Mouse (Mus musculus): ENCODE data around the gene Wdr74. TPM values are rescaled to one million over a fixed set of nuclear protein-coding genes. Genes with fewer than 3 reads are reported as not detected.
A peak's percentile ranks its signal among the peaks of the same experiment; 100 is the strongest.
"Not testable (repeated sequence)": the region's sequence is repeated elsewhere in the genome, so short reads cannot be mapped to it uniquely, and the experiment has no call there.

The Wdr74 gene
- total and polyA plus RNA-seq, 3 experiments = 133 to 235 (median 203) TPM

DNA sequence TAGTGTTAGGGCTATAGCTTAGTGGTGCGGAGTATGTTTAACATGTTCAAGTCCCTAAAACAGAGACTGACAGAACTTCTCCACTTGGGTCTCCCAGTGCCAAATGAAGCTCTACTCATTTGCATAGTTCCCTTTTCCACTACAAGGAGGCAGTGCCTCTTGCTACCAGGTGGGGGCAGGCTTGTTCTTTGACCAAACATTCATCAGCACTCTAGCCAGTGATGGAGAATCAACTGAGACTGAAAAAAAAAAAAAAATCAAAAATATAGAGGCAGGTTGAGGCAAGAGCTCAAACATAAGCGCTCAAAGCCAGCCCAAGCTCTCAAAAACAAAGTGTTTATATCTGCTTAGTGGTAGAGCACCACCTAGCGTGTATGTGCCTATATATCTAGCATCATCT lies 17.3 kb upstream of the Wdr74 start (continued):
- no peak for TF ChIP-seq USF2 (conservative IDR thresholded peaks at IDR 0.05; ENCODE audit: low read depth, low read length)
- TF ChIP-seq HCFC1 (IDR thresholded peaks at IDR 0.05; ENCODE audit: low read depth, low read length) = no peak
- no peak for TF ChIP-seq CHD2 (IDR thresholded peaks at IDR 0.05; ENCODE audit: low read length)
- TF ChIP-seq ETS1 (conservative IDR thresholded peaks at IDR 0.05; ENCODE audit: low read depth, low read length) = no peak
- TF ChIP-seq CHD1 (IDR thresholded peaks at IDR 0.05; ENCODE audit: low read depth, low read length) = no peak
- no peak for TF ChIP-seq POLR2AphosphoS2 (IDR thresholded peaks at IDR 0.05; ENCODE audit: low read depth, low read length)
- TF ChIP-seq GABPA (IDR thresholded peaks at IDR 0.05; ENCODE audit: insufficient replicate concordance, low read depth, low read length) = no peak
- no peak for TF ChIP-seq ZKSCAN1 (IDR thresholded peaks at IDR 0.05; ENCODE audit: borderline replicate concordance, low read depth, low read length)
- no peak for TF ChIP-seq MXI1 (IDR thresholded peaks at IDR 0.05; ENCODE audit: low read depth, low read length)
- TF ChIP-seq UBTF (IDR thresholded peaks at IDR 0.05; ENCODE audit: low read depth, low read length) = no peak
- TF ChIP-seq NELFE (IDR thresholded peaks at IDR 0.05; ENCODE audit: low read depth, low read length) = no peak; the same call in 1 of the 2 replicates
- peak; percentile 37 for TF ChIP-seq SMC3 (IDR thresholded peaks at IDR 0.05; ENCODE audit: low read depth, low read length)
- TF ChIP-seq ELF1 (IDR thresholded peaks at IDR 0.05; ENCODE audit: low read depth, low read length) = no peak
- no peak for TF ChIP-seq JUND (conservative IDR thresholded peaks at IDR 0.05; ENCODE audit: low read depth, low read length)
- TF ChIP-seq RAD21 (IDR thresholded peaks at IDR 0.05; ENCODE audit: low read depth, low read length) = peak; percentile 64

GRCm38 (mm10) chr19:8719037-8719436 lies 16.6 kb upstream of the Wdr74 start:
- H3K4me1 ChIP-seq (ENCODE audit: control insufficient read depth in 1 of 2, insufficient read depth in 2 of 2) = peaks cover 0 to 56% of the 10 kb centered on the region in 2 experiments; a peak in 2 of 4 replicates
- H3K36me3 ChIP-seq (replicated peaks in 1 of 2; ENCODE audit: control insufficient read depth in 1 of 2, insufficient read depth in 1 of 2, low read length in 1 of 2); dilution Hi-C loops (cut with MboI; ENCODE audit: extremely low pct_ligation_motif_present, extremely low pct_unique_long_range_greater_than_20kb, low sequenced_read_pairs): not testable (repeated sequence)

GRCm38 (mm10) chr19:8721378-8721777 lies 14.2 kb upstream of the Wdr74 start:
- H3K27ac ChIP-seq (ENCODE audit: insufficient read depth, low read depth) = no peak overlapping the region
- DNase-seq (ENCODE audit: extremely low read depth) = no peak
- peaks cover 0 to 42% of the 10 kb centered on the region in 2 experiments; a peak in 2 of 4 replicates for H3K4me1 ChIP-seq (ENCODE audit: control insufficient read depth in 1 of 2, insufficient read depth in 2 of 2)
- no peak overlapping the region for H3K4me3 ChIP-seq (replicated peaks in 1 of 3; ENCODE audit: low read depth in 2 of 3, low read length in 2 of 3, poor library complexity in 1 of 3)
- peaks cover 40% of the 10 kb centered on the region for H3K79me2 ChIP-seq (replicated peaks; ENCODE audit: control insufficient read depth, extremely low read depth, insufficient read depth, poor library complexity, severe bottlenecking)
- H3K27me3 ChIP-seq (replicated peaks) = no peaks in the 10 kb centered on the region
- TF ChIP-seq MXI1 (IDR thresholded peaks at IDR 0.05; ENCODE audit: low read depth, low read length) (0 out of 2 replicates have a peak, but pooled peaks have one; percentile 10), MYC (IDR thresholded peaks at IDR 0.05; ENCODE audit: low read depth, low read length) (no peak), MAFK (IDR thresholded peaks at IDR 0.05; ENCODE audit: insufficient replicate concordance, low read length) (peak; percentile 91)
- H3K4me2 ChIP-seq (ENCODE audit: insufficient read depth, low read depth, poor library complexity, severe bottlenecking) = peak overlapping the region; percentile 25; the same call in 1 of the 2 replicates
- H3K36me3 ChIP-seq (replicated peaks in 1 of 2; ENCODE audit: control insufficient read depth in 1 of 2, insufficient read depth in 1 of 2, low read length in 1 of 2) = peaks cover 22 to 26% of the 10 kb centered on the region in 2 experiments
- no peaks in the 10 kb centered on the region for H3K9me3 ChIP-seq (replicated peaks; ENCODE audit: low read length)
- peak overlapping the region; percentile 69; the same call in 1 of the 2 replicates for H3K9ac ChIP-seq (ENCODE audit: insufficient read depth, low read depth)
- dilution Hi-C loops (cut with MboI; ENCODE audit: extremely low pct_ligation_motif_present, extremely low pct_unique_long_range_greater_than_20kb, low sequenced_read_pairs) = no loop called here
- in situ Hi-C loops (cut with MboI; ENCODE audit: low pct_ligation_motif_present, low pct_unique_long_range_greater_than_20kb, low sequenced_read_pairs) = no loop called here

More at GRCm38 (mm10) chr19:8719037-8719436, 16.6 kb upstream of the Wdr74 start:
- H3K4me3 ChIP-seq (replicated peaks in 1 of 3; ENCODE audit: low read depth in 2 of 3, low read length in 2 of 3, poor library complexity in 1 of 3); H3K9ac ChIP-seq (ENCODE audit: insufficient read depth, low read depth); in situ Hi-C loops (cut with MboI; ENCODE audit: low pct_ligation_motif_present, low pct_unique_long_range_greater_than_20kb, low sequenced_read_pairs); H3K27me3 ChIP-seq (replicated peaks); H3K27ac ChIP-seq (ENCODE audit: insufficient read depth, low read depth); H3K9me3 ChIP-seq (replicated peaks; ENCODE audit: low read length); H3K4me2 ChIP-seq (ENCODE audit: insufficient read depth, low read depth, poor library complexity, severe bottlenecking); DNase-seq (ENCODE audit: extremely low read depth): not testable (repeated sequence)
- TF ChIP-seq CTCF (conservative IDR thresholded peaks at IDR 0.05 in 1 of 2, IDR thresholded peaks at IDR 0.05 in 1 of 2; ENCODE audit: low read depth in 2 of 2, low read length in 2 of 2) (peak in 1 of 2 experiments; percentile 62; a peak in 2 of 4 replicates), MYC (IDR thresholded peaks at IDR 0.05; ENCODE audit: low read depth, low read length) (0 out of 2 replicates have a peak, but pooled peaks have one; percentile 57)
- peaks cover 20% of the 10 kb centered on the region for H3K79me2 ChIP-seq (replicated peaks; ENCODE audit: control insufficient read depth, extremely low read depth, insufficient read depth, poor library complexity, severe bottlenecking)
